Mouse (Mus musculus) liver, embryonic 15.5 days (tissue): ENCODE measurements around the gene Zc3h4. TPM values are rescaled to one million over a fixed set of nuclear protein-coding genes. Genes with fewer than 3 reads are reported as not detected.

ENCODE experiments used
- polyA plus RNA-seq: library from polyadenylated mRNA; unstranded; fragments of >200 nt; fragmentation: Nextera tagmentation; extraction: Ambion mirVana; gene quantifications from 2 replicates; pipeline ENCODE4 v1.2.1, GENCODE M21; 2015

The Zc3h4 gene
- polyA plus RNA-seq, 1 experiment from 2014 or later = 8.0 TPM

Other genes starting within 250 kb of the Zc3h4 start
- gene Meis3, start 225.8 kb upstream of the Zc3h4 start, polyA plus RNA-seq = 1.3 and 1.7 TPM in 2 replicates
- gene Dhx34, start 178.9 kb upstream of the Zc3h4 start, polyA plus RNA-seq = 5.6 and 6.1 TPM in 2 replicates
- gene C5ar2, start 156.8 kb upstream of the Zc3h4 start, polyA plus RNA-seq = 0.89 and 1.0 TPM in 2 replicates
- gene C5ar1, start 141.4 kb upstream of the Zc3h4 start, polyA plus RNA-seq = 3.5 and 3.6 TPM in 2 replicates
- gene Inafm1, start 127.3 kb upstream of the Zc3h4 start, polyA plus RNA-seq = 4.4 and 5.4 TPM in 2 replicates
- 10.3 and 12.3 TPM in 2 replicates for gene Ccdc9, start 114.1 kb upstream of the Zc3h4 start, polyA plus RNA-seq
- 4.1 and 5.9 TPM in 2 replicates for gene Bbc3, start 92.5 kb upstream of the Zc3h4 start, polyA plus RNA-seq
- gene Sae1, start 13.1 kb upstream of the Zc3h4 start, polyA plus RNA-seq = 97.7 and 98.0 TPM in 2 replicates
- gene Tmem160, start 51.9 kb downstream of the Zc3h4 start, polyA plus RNA-seq = 28.8 and 30.4 TPM in 2 replicates
- 0.12 and 0.17 TPM in 2 replicates for gene Npas1, start 76.8 kb downstream of the Zc3h4 start, polyA plus RNA-seq
- 2.4 and 2.7 TPM in 2 replicates for gene Arhgap35, start 214.1 kb downstream of the Zc3h4 start, polyA plus RNA-seq